Mouse (Mus musculus) forebrain, embryonic 12.5 days (tissue): Measurements from ENCODE around the gene Msto1. TPM values are rescaled to one million over a fixed set of nuclear protein-coding genes. Genes with fewer than 3 reads are reported as not detected.
"Not testable (repeated sequence)": the region's sequence is repeated elsewhere in the genome, so short reads cannot be mapped to it uniquely, and the experiment has no call there.

ENCODE experiments used
- ATAC-seq: fragments of 200-750 bp; cut with Nextera tagmentation; 2 replicates; pipeline ENCODE4 v1.8.0; 2017; ENCODE audit warnings: moderate TSS enrichment; ENCODE audit not compliant: low FRiP score
- H3K27ac ChIP-seq: fragments of 300-500 bp; sonication (generic); 2 replicates; pipeline ENCODE4 v1.5.1; 2016; ENCODE audit warnings: mild to moderate bottlenecking
- H3K27me3 ChIP-seq: fragments of 300-500 bp; sonication (generic); 2 replicates; pipeline ENCODE4 v1.6.1; 2016; ENCODE audit warnings: mild to moderate bottlenecking
- H3K36me3 ChIP-seq: fragments of 300-500 bp; sonication (generic); replicated peaks from 2 replicates; pipeline ENCODE4 v1.6.1; 2016; ENCODE audit warnings: mild to moderate bottlenecking
- H3K4me1 ChIP-seq: fragments of 300-500 bp; sonication (generic); 2 replicates; pipeline ENCODE4 v1.6.1; 2016
- H3K4me2 ChIP-seq: fragments of 300-500 bp; sonication (generic); 2 replicates; pipeline ENCODE4 v1.6.1; 2016; ENCODE audit warnings: mild to moderate bottlenecking, moderate library complexity
- H3K4me3 ChIP-seq: fragments of 300-500 bp; sonication (generic); replicated peaks from 2 replicates; pipeline ENCODE4 v1.5.1; 2016; ENCODE audit warnings: mild to moderate bottlenecking
- H3K9ac ChIP-seq: fragments of 300-500 bp; sonication (generic); 2 replicates; pipeline ENCODE4 v1.6.1; 2016; ENCODE audit warnings: mild to moderate bottlenecking
- H3K9me3 ChIP-seq: fragments of 300-500 bp; sonication (generic); 2 replicates; pipeline ENCODE4 v1.6.1; 2016
- WGBS: fragments of 180-500 bp; shearing (Covaris S2); methylation state at CpG from one replicate; pipeline ENCODE4 v1.1.7; 2016; 5-methylcytosine and 5-hydroxymethylcytosine counted together
- polyA plus RNA-seq: library from polyadenylated mRNA; unstranded; fragments of >200 nt; fragmentation: Nextera tagmentation; extraction: Ambion mirVana; gene quantifications from 2 replicates; pipeline ENCODE4 v1.2.1, GENCODE M21; 2016

Gene Msto1
- polyA plus RNA-seq, 1 experiment from 2014 or later, result 44.7 TPM

GRCm38 (mm10) chr3:88929501-88929900 lies 15.7 kb upstream of the Msto1 start:
- 90% methylated on average over 3 of the region's 3 CpGs for WGBS
- H3K4me2 ChIP-seq, result no peak overlapping the region
- no peak overlapping the region for H3K9ac ChIP-seq
- no peaks in the 10 kb centered on the region for H3K4me1 ChIP-seq
- H3K36me3 ChIP-seq, result peaks cover 97% of the 10 kb centered on the region
- H3K4me3 ChIP-seq, result no peak overlapping the region
- ATAC-seq, result no peak
- no peaks in the 10 kb centered on the region for H3K27me3 ChIP-seq
- no peak overlapping the region for H3K27ac ChIP-seq
- no peaks in the 10 kb centered on the region for H3K9me3 ChIP-seq

- Histone ChIP-seq H3K36me3 (peaks cover 96% of the 10 kb centered on the region), H3K4me1 (no peaks in the 10 kb centered on the region), H3K9ac (no peak overlapping the region), H3K27ac (no peak overlapping the region), H3K4me3 (no peak overlapping the region), H3K9me3 (no peaks in the 10 kb centered on the region), H3K27me3 (no peaks in the 10 kb centered on the region), H3K4me2 (no peak overlapping the region)
- WGBS, result 89% methylated on average over 2 of the region's 2 CpGs
- ATAC-seq, result no peak
Measured at GRCm38 (mm10) chr3:88925651-88926050, 11.9 kb upstream of the Msto1 start.

GRCm38 (mm10) chr3:88923989-88924591 lies 10.3 kb upstream of the Msto1 start:
- Histone ChIP-seq H3K4me1 (no peaks in the 10 kb centered on the region), H3K4me3 (no peak overlapping the region), H3K36me3 (peaks cover 83% of the 10 kb centered on the region), H3K27me3 (no peaks in the 10 kb centered on the region), H3K9ac (no peak overlapping the region), H3K4me2 (no peak overlapping the region), H3K27ac (no peak overlapping the region), H3K9me3 (no peaks in the 10 kb centered on the region)
- no peak for ATAC-seq
- 95% methylated on average over 8 of the region's 8 CpGs for WGBS

GRCm38 (mm10) chr3:88921411-88921810 lies 7.6 kb upstream of the Msto1 start:
- H3K4me1 ChIP-seq, result no peaks in the 10 kb centered on the region
- H3K9me3 ChIP-seq, result no peaks in the 10 kb centered on the region
- H3K4me2 ChIP-seq, result no peak overlapping the region
- 96% methylated on average over 9 of the region's 9 CpGs for WGBS
- H3K4me3 ChIP-seq, result no peak overlapping the region
- no peaks in the 10 kb centered on the region for H3K27me3 ChIP-seq
- no peak overlapping the region for H3K9ac ChIP-seq
- ATAC-seq, result no peak
- peaks cover 56% of the 10 kb centered on the region for H3K36me3 ChIP-seq
- H3K27ac ChIP-seq, result no peak overlapping the region

- 84% methylated on average over 13 of the region's 13 CpGs for WGBS
- no peaks in the 10 kb centered on the region for H3K27me3 ChIP-seq
- H3K4me1 ChIP-seq, result peaks cover 7% of the 10 kb centered on the region
- no peak overlapping the region for H3K27ac ChIP-seq
- no peak overlapping the region for H3K9ac ChIP-seq
- no peak for ATAC-seq
- no peaks in the 10 kb centered on the region for H3K9me3 ChIP-seq
- no peak overlapping the region for H3K4me2 ChIP-seq
- H3K4me3 ChIP-seq, result no peak overlapping the region
- H3K36me3 ChIP-seq, result peaks cover 32% of the 10 kb centered on the region
Measured at GRCm38 (mm10) chr3:88918981-88919380, 5.2 kb upstream of the Msto1 start.

GRCm38 (mm10) chr3:88914384-88914810 lies 598 bp upstream of the Msto1 start:
- peaks cover 29% of the 10 kb centered on the region for H3K36me3 ChIP-seq
- peak overlapping the region; percentile 75 for H3K4me2 ChIP-seq
- H3K4me1 ChIP-seq, result peaks cover 17% of the 10 kb centered on the region
- peak overlapping the region; percentile 77 for H3K4me3 ChIP-seq
- WGBS, result 28% methylated on average over 8 of the region's 8 CpGs
- no peak for ATAC-seq
- H3K27ac ChIP-seq, result peak overlapping the region; percentile 85
- no peaks in the 10 kb centered on the region for H3K27me3 ChIP-seq
- H3K9ac ChIP-seq, result peak overlapping the region; percentile 76
- no peaks in the 10 kb centered on the region for H3K9me3 ChIP-seq

GRCm38 (mm10) chr3:88912585-88912984 lies 1.2 kb downstream of the Msto1 start:
- H3K9me3 ChIP-seq, result no peaks in the 10 kb centered on the region
- H3K4me3 ChIP-seq, result peak overlapping the region; percentile 77; the same call in 1 of the 2 replicates
- H3K36me3 ChIP-seq, result peaks cover 47% of the 10 kb centered on the region
- H3K4me1 ChIP-seq, result peaks cover 17% of the 10 kb centered on the region
- no peak overlapping the region for H3K27ac ChIP-seq
- no peak overlapping the region for H3K9ac ChIP-seq
- no peaks in the 10 kb centered on the region for H3K27me3 ChIP-seq
- no peak for ATAC-seq
- peak overlapping the region; percentile 75 for H3K4me2 ChIP-seq
- 93% methylated on average over 7 of the region's 7 CpGs for WGBS

- no peak overlapping the region for H3K27ac ChIP-seq
- H3K4me1 ChIP-seq, result no peaks in the 10 kb centered on the region
- H3K4me3 ChIP-seq, result no peak overlapping the region
- no peaks in the 10 kb centered on the region for H3K9me3 ChIP-seq
- H3K36me3 ChIP-seq, result peaks cover 98% of the 10 kb centered on the region
- H3K9ac ChIP-seq, result no peak overlapping the region
- no peak overlapping the region for H3K4me2 ChIP-seq
- H3K27me3 ChIP-seq, result no peaks in the 10 kb centered on the region
- no peak for ATAC-seq
- WGBS, result 92% methylated on average over 6 of the region's 6 CpGs
Measured at GRCm38 (mm10) chr3:88906393-88907159, 7.2 kb downstream of the Msto1 start.

- Histone ChIP-seq H3K4me1 (no peaks in the 10 kb centered on the region), H3K4me3 (no peak overlapping the region), H3K27ac (no peak overlapping the region), H3K4me2 (no peak overlapping the region), H3K9me3 (no peaks in the 10 kb centered on the region), H3K9ac (no peak overlapping the region), H3K36me3 (peaks cover 97% of the 10 kb centered on the region), H3K27me3 (no peaks in the 10 kb centered on the region)
- ATAC-seq, result no peak
- WGBS, result 90% methylated on average over 2 of the region's 2 CpGs
Measured at GRCm38 (mm10) chr3:88905741-88906140, 8.1 kb downstream of the Msto1 start.

GRCm38 (mm10) chr3:88905209-88905608 lies 8.6 kb downstream of the Msto1 start:
- Histone ChIP-seq H3K4me1 (no peaks in the 10 kb centered on the region), H3K9me3 (no peaks in the 10 kb centered on the region), H3K27me3 (no peaks in the 10 kb centered on the region), H3K4me2 (no peak overlapping the region), H3K9ac (no peak overlapping the region), H3K36me3 (peaks cover 96% of the 10 kb centered on the region), H3K4me3 (no peak overlapping the region), H3K27ac (no peak overlapping the region)
- WGBS, result 90% methylated on average over 6 of the region's 6 CpGs
- ATAC-seq, result no peak

- Histone ChIP-seq H3K4me2 (no peak overlapping the region), H3K27me3 (no peaks in the 10 kb centered on the region), H3K4me3 (no peak overlapping the region), H3K4me1 (no peaks in the 10 kb centered on the region), H3K36me3 (peaks cover 93% of the 10 kb centered on the region), H3K9me3 (no peaks in the 10 kb centered on the region), H3K27ac (no peak overlapping the region), H3K9ac (no peak overlapping the region)
- ATAC-seq, result no peak
- WGBS, result 87% methylated on average over 3 of the region's 3 CpGs
Measured at GRCm38 (mm10) chr3:88904803-88905202, 9.0 kb downstream of the Msto1 start.

- 93% methylated on average over 7 of the region's 7 CpGs for WGBS
- H3K36me3 ChIP-seq, result peaks cover 31% of the 10 kb centered on the region
- ATAC-seq, result not testable (repeated sequence)
Measured at GRCm38 (mm10) chr3:88893011-88893410, 20.8 kb downstream of the Msto1 start.

GRCm38 (mm10) chr3:88882536-88882935 lies 31.3 kb downstream of the Msto1 start:
- H3K4me2 ChIP-seq, H3K27ac ChIP-seq, H3K27me3 ChIP-seq, H3K9me3 ChIP-seq, H3K4me1 ChIP-seq, ATAC-seq, H3K9ac ChIP-seq, H3K4me3 ChIP-seq: not testable (repeated sequence)
- 96% methylated on average over 4 of the region's 4 CpGs for WGBS
- H3K36me3 ChIP-seq, result peaks cover 12% of the 10 kb centered on the region; the same call in 1 of the 2 replicates

More at GRCm38 (mm10) chr3:88893011-88893410, 20.8 kb downstream of the Msto1 start:
- not testable (repeated sequence) for H3K9me3 ChIP-seq, H3K4me1 ChIP-seq, H3K9ac ChIP-seq, H3K27me3 ChIP-seq, H3K4me2 ChIP-seq, H3K4me3 ChIP-seq, H3K27ac ChIP-seq
